Mouse (Mus musculus): ENCODE measurements at regions not wholly inside any gene's neighbourhood (a gene's known extent, or its start where the extent isn't known, plus 50 kb on each side); places are given as distances from the start of the nearest gene placed in this dataset.
A peak's percentile ranks its signal among the peaks of the same experiment; 100 is the strongest.

DNA sequence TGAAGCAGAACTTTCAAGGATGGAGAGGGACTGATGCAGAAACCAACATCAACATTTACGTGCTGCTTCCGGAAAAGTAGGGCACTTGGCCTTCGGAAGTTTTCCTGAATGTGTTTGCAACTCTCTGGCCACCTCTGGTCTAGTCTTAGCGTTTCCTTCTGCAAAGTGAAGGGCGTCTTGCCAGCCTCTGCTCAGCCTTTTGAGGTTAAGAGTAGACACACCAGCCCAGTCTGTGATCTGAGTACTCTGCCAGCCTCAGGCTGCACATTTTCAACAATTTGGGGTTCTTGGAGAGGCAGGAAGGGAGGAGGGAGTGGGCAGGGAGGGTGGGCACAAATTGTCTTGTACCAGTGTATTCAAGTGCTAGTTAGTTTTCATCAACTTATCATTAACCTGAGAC is 176.7 kb upstream of the Egln3 start:
- Histone ChIP-seq H3K4me3 (no peak overlapping the region), H3K9ac (no peak overlapping the region), H3K27me3 (no peaks in the 10 kb centered on the region), H3K27ac (no peak overlapping the region), H3K4me1 (peaks cover 2% of the 10 kb centered on the region; the same call in 1 of the 2 replicates), H3K4me2 (no peak overlapping the region), H3K9me3 (no peaks in the 10 kb centered on the region), H3K36me3 (no peaks in the 10 kb centered on the region)
- ATAC-seq (ENCODE audit: borderline replicate concordance, extremely low read depth, low FRiP score, low TSS enrichment), result no peak
- 74% methylated on average over 5 of the region's 5 CpGs for WGBS

DNA sequence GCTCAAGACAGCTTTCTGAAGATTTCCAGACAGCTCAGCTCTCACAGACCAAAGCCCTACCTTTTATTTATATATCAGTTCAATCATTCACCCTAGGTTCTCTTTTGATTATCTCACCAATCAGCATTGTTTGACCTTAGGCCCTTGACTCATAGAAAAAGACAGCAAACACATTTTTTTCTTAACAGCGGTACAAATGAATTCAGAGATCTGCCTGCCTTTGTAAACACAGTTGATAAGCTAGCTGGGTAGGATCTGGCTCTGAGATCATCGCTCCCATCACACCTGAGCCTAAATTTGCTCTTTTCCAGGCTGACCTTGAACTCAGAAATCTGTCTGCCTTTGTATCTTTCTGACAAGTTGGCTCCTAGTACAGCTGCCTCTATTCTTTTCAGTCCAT is 174.9 kb upstream of the Egln3 start:
- Histone ChIP-seq H3K4me3 (no peak overlapping the region), H3K9me3 (no peaks in the 10 kb centered on the region), H3K36me3 (no peaks in the 10 kb centered on the region), H3K9ac (no peak overlapping the region), H3K27me3 (no peaks in the 10 kb centered on the region), H3K4me1 (no peaks in the 10 kb centered on the region), H3K4me2 (no peak overlapping the region), H3K27ac (no peak overlapping the region)
- ATAC-seq (ENCODE audit: borderline replicate concordance, extremely low read depth, low FRiP score, low TSS enrichment), result no peak
- WGBS, result 44% methylated on average over 2 of the region's 2 CpGs

DNA sequence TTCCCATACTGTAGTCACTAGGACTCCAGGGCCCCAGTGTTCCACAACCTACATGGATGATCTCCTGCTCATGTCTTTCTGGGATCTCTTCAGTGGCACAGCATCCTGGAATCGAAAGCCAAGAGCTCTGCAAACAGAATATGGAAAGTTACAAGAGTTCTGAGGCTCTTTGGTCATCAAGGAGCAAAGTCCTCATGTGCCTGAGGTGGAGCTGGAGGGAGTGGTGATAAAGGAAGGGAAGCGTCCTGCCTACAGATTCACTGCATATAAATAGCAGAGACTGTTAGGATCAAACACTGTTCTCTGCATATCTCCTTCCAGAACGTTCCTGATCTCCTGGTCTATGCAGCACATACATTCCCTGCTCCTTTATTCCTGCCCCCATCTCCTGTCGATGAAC is 170.4 kb upstream of the Egln3 start:
- Histone ChIP-seq H3K27ac (no peak overlapping the region), H3K4me1 (no peaks in the 10 kb centered on the region), H3K36me3 (no peaks in the 10 kb centered on the region), H3K4me3 (no peak overlapping the region), H3K4me2 (no peak overlapping the region), H3K27me3 (no peaks in the 10 kb centered on the region), H3K9me3 (no peaks in the 10 kb centered on the region), H3K9ac (no peak overlapping the region)
- ATAC-seq (ENCODE audit: borderline replicate concordance, extremely low read depth, low FRiP score, low TSS enrichment), result no peak
- 58% methylated on average over 4 of the region's 4 CpGs for WGBS

- Histone ChIP-seq H3K27me3 (no peaks in the 10 kb centered on the region), H3K9me3 (no peaks in the 10 kb centered on the region), H3K9ac (no peak overlapping the region), H3K27ac (no peak overlapping the region), H3K36me3 (no peaks in the 10 kb centered on the region), H3K4me2 (no peak overlapping the region), H3K4me1 (no peaks in the 10 kb centered on the region), H3K4me3 (no peak overlapping the region)
- 60% methylated on average over 5 of the region's 5 CpGs for WGBS
- ATAC-seq (ENCODE audit: borderline replicate concordance, extremely low read depth, low FRiP score, low TSS enrichment), result no peak
Observed at GRCm38 (mm10) chr12:54369217-54369616, 165.6 kb upstream of the Egln3 start.

- 80% methylated on average over 11 of the region's 11 CpGs for WGBS
- no peak overlapping the region for H3K9ac ChIP-seq
- ATAC-seq (ENCODE audit: borderline replicate concordance, extremely low read depth, low FRiP score, low TSS enrichment), result no peak
- no peaks in the 10 kb centered on the region for H3K36me3 ChIP-seq
- no peak overlapping the region for H3K4me2 ChIP-seq
- no peak overlapping the region for H3K4me3 ChIP-seq
- H3K27ac ChIP-seq, result no peak overlapping the region
- H3K4me1 ChIP-seq, result no peaks in the 10 kb centered on the region
- no peaks in the 10 kb centered on the region for H3K27me3 ChIP-seq
- H3K9me3 ChIP-seq, result no peaks in the 10 kb centered on the region
Observed at GRCm38 (mm10) chr12:54364381-54365095, 160.9 kb upstream of the Egln3 start.

DNA sequence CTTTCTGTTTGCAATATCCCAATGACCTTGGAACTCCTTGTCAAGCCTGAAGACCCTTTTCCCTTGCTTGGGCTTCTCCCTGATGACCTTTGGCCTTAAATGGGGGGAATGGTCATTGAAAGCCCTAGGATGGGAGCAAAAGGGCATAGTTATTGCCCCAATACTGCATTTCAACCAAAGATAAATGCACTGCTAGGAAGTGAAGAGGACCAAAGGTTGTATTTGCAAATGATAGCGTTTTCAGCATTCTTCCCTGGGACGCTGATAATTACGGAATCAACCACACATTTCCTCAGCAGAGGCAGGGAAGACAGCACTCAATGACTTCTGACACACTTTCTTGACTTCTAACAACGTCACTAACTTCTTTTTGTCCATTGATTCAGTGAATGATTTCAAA is 158.1 kb upstream of the Egln3 start:
- ATAC-seq (ENCODE audit: borderline replicate concordance, extremely low read depth, low FRiP score, low TSS enrichment), result no peak
- 93% methylated on average over 4 of the region's 4 CpGs for WGBS
- H3K27ac ChIP-seq, result no peak overlapping the region
- H3K9me3 ChIP-seq, result no peaks in the 10 kb centered on the region
- H3K9ac ChIP-seq, result no peak overlapping the region
- no peaks in the 10 kb centered on the region for H3K4me1 ChIP-seq
- H3K27me3 ChIP-seq, result no peaks in the 10 kb centered on the region
- no peak overlapping the region for H3K4me3 ChIP-seq
- H3K36me3 ChIP-seq, result no peaks in the 10 kb centered on the region
- H3K4me2 ChIP-seq, result no peak overlapping the region

DNA sequence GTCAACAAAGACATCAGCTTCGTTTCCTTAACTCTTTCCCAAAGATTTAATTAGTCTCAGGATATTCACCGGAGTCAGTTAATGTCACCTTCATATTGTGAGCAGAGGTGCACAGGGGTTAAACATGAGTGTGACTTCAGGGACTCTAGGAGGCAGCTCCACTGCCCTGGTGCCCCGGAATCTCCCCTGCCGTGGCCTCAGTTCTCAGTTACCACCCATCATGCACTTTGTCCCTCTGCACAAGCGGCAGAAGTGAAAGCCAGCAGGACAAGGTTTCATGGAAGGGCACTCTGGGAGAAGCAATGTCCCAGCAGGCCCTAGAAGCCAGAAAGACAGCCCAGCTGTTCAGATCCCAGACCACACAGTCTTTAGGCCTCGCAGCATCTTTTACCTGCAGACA is 150.5 kb upstream of the Egln3 start:
- H3K9me3 ChIP-seq, result no peaks in the 10 kb centered on the region
- no peak for ATAC-seq (ENCODE audit: borderline replicate concordance, extremely low read depth, low FRiP score, low TSS enrichment)
- no peak overlapping the region for H3K4me2 ChIP-seq
- WGBS, result 46% methylated on average over 6 of the region's 6 CpGs
- no peak overlapping the region for H3K9ac ChIP-seq
- peaks cover 16% of the 10 kb centered on the region; the same call in 1 of the 2 replicates for H3K4me1 ChIP-seq
- no peak overlapping the region for H3K27ac ChIP-seq
- no peak overlapping the region for H3K4me3 ChIP-seq
- H3K36me3 ChIP-seq, result no peaks in the 10 kb centered on the region
- H3K27me3 ChIP-seq, result no peaks in the 10 kb centered on the region

GRCm38 (mm10) chr12:54353694-54354093 is 150.0 kb upstream of the Egln3 start:
- Histone ChIP-seq H3K9me3 (no peaks in the 10 kb centered on the region), H3K36me3 (no peaks in the 10 kb centered on the region), H3K4me1 (peaks cover 16% of the 10 kb centered on the region; the same call in 1 of the 2 replicates), H3K9ac (no peak overlapping the region), H3K27me3 (no peaks in the 10 kb centered on the region), H3K4me3 (no peak overlapping the region), H3K27ac (no peak overlapping the region), H3K4me2 (no peak overlapping the region)
- WGBS, result 52% methylated on average over 7 of the region's 7 CpGs
- no peak for ATAC-seq (ENCODE audit: borderline replicate concordance, extremely low read depth, low FRiP score, low TSS enrichment)

GRCm38 (mm10) chr12:54352963-54353606 is 149.4 kb upstream of the Egln3 start:
- H3K27ac ChIP-seq, result no peak overlapping the region
- H3K9me3 ChIP-seq, result no peaks in the 10 kb centered on the region

GRCm38 (mm10) chr12:54350293-54350692 is 146.6 kb upstream of the Egln3 start:
- ATAC-seq (ENCODE audit: borderline replicate concordance, extremely low read depth, low FRiP score, low TSS enrichment), result no peak
- peaks cover 16% of the 10 kb centered on the region; the same call in 1 of the 2 replicates for H3K4me1 ChIP-seq
- H3K27ac ChIP-seq, result no peak overlapping the region
- no peak overlapping the region for H3K4me3 ChIP-seq
- no peaks in the 10 kb centered on the region for H3K27me3 ChIP-seq
- no peaks in the 10 kb centered on the region for H3K36me3 ChIP-seq
- WGBS, result 18% methylated on average over 1 of the region's 1 CpGs
- H3K4me2 ChIP-seq, result no peak overlapping the region
- H3K9ac ChIP-seq, result no peak overlapping the region
- no peaks in the 10 kb centered on the region for H3K9me3 ChIP-seq

More at GRCm38 (mm10) chr12:54352963-54353606, 149.4 kb upstream of the Egln3 start:
- ATAC-seq (ENCODE audit: borderline replicate concordance, extremely low read depth, low FRiP score, low TSS enrichment), result no peak
- H3K27me3 ChIP-seq, result no peaks in the 10 kb centered on the region
- no peaks in the 10 kb centered on the region for H3K36me3 ChIP-seq
- H3K4me3 ChIP-seq, result no peak overlapping the region
- H3K9ac ChIP-seq, result no peak overlapping the region
- H3K4me2 ChIP-seq, result peak overlapping the region; percentile 33; the same call in 1 of the 2 replicates
- WGBS, result 64% methylated on average over 10 of the region's 10 CpGs
- H3K4me1 ChIP-seq, result peaks cover 16% of the 10 kb centered on the region; the same call in 1 of the 2 replicates

DNA sequence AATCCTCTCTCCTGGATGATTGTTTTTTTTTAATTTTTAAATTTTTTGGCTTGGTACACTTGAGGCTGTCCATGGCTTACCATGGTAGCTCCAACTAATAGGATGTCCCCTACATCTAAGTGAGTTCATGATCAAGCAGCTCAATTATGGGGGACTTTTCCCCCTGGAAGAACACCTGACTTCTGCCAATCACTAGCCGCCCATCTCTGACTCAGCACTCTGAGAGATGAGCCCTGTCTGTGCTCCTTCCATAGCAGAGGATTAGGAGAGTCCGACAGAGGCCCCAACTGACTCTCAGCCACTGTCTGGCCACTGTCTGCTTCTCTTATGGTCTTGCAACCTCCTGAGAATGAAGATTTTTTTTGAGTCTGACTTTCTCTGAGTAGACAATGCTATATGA is 145.7 kb upstream of the Egln3 start:
- 71% methylated on average over 2 of the region's 2 CpGs for WGBS
- H3K27me3 ChIP-seq, result no peaks in the 10 kb centered on the region
- H3K4me1 ChIP-seq, result peaks cover 16% of the 10 kb centered on the region; the same call in 1 of the 2 replicates
- H3K4me3 ChIP-seq, result no peak overlapping the region
- no peaks in the 10 kb centered on the region for H3K9me3 ChIP-seq
- ATAC-seq (ENCODE audit: borderline replicate concordance, extremely low read depth, low FRiP score, low TSS enrichment), result no peak
- H3K9ac ChIP-seq, result no peak overlapping the region
- H3K27ac ChIP-seq, result no peak overlapping the region
- H3K4me2 ChIP-seq, result no peak overlapping the region
- no peaks in the 10 kb centered on the region for H3K36me3 ChIP-seq

DNA sequence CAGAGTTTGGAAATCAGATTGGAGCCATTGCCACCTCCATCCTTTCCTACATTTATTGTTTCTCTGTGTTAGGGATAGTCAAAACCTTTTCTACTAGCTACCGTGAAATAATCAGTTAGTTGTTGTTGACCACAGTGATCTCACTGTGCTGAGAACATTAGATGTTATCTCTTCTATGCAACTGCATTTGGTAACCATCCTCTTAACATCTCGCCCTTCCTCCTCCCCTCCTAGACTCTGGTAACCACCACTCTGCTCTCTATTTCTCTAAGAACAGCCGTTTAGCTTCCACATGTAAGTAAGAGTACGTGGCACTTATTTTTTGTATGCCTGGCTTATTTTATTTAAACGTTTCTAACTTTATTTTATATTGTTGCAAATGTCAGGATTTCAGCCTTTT is 139.8 kb upstream of the Egln3 start:
- H3K4me3 ChIP-seq, result no peak overlapping the region
- WGBS, result 84% methylated on average over 5 of the region's 5 CpGs
- no peaks in the 10 kb centered on the region for H3K4me1 ChIP-seq
- H3K9me3 ChIP-seq, result no peaks in the 10 kb centered on the region
- ATAC-seq (ENCODE audit: borderline replicate concordance, extremely low read depth, low FRiP score, low TSS enrichment), result no peak
- H3K36me3 ChIP-seq, result no peaks in the 10 kb centered on the region
- H3K4me2 ChIP-seq, result no peak overlapping the region
- no peaks in the 10 kb centered on the region for H3K27me3 ChIP-seq
- no peak overlapping the region for H3K9ac ChIP-seq
- no peak overlapping the region for H3K27ac ChIP-seq

Measured in lung, embryonic 15.5 days (tissue).